Mouse (Mus musculus): ENCODE measurements around the gene Sptb. TPM values are rescaled to one million over a fixed set of nuclear protein-coding genes. Genes with fewer than 3 reads are reported as not detected.

Gene Sptb
- polyA plus RNA-seq, 1 experiment: 101 TPM

- TF ChIP-seq POLR2A (IDR thresholded peaks at IDR 0.05; ENCODE audit: borderline replicate concordance, insufficient read depth, low read length) (no peak), CTCF (IDR thresholded peaks at IDR 0.05; ENCODE audit: borderline replicate concordance, insufficient read depth, low read depth, low read length) (no peak)
- Histone ChIP-seq H3K27ac (ENCODE audit: insufficient read depth, low read length) (no peak overlapping the region), H3K27me3 (ENCODE audit: control insufficient read depth, insufficient read depth, low read length) (no peaks in the 10 kb centered on the region), H3K4me1 (ENCODE audit: control insufficient read depth, insufficient read depth, low read length) (peaks cover 9% of the 10 kb centered on the region), H3K4me3 (replicated peaks; ENCODE audit: insufficient read depth, low read depth, low read length) (no peak overlapping the region)
- 57% methylated on average over 7 of the region's 7 CpGs for WGBS
- DNase-seq: no peak
These were observed 154.2 kb downstream of the Sptb start for GRCm38 (mm10) chr12:76556187-76556586.

DNA sequence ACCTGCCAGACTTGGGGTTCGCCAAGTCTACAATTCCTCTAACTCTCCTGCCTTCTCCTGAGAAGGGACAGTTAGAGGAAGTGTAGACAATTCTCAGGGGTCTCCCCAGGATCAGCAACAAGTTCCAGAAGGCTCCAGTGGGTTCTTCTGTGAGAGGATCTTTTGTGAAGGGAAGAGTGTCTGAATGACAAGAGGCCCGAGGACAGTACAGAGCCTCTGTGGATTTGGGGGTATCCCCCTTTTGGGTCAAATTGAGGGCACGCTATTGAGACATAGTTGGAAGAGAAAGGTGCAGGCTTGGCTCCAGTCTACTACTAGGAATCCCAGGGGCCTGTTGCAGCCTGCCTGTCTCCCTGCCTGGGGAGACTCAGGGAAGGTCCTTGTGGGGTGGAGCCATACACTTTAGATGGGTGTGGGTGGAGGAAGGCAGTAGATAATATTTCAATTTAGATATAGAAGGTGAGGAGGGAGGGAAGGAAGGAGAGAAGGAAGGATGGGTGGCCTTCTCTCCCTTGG is 155.4 kb downstream of the Sptb start:
- no peaks in the 10 kb centered on the region for H3K27me3 ChIP-seq (ENCODE audit: control insufficient read depth, insufficient read depth, low read length)
- TF ChIP-seq POLR2A (IDR thresholded peaks at IDR 0.05; ENCODE audit: borderline replicate concordance, insufficient read depth, low read length): no peak
- DNase-seq: no peak
- WGBS: 93% methylated on average over 3 of the region's 3 CpGs
- no peak overlapping the region for H3K4me3 ChIP-seq (replicated peaks; ENCODE audit: insufficient read depth, low read depth, low read length)
- H3K27ac ChIP-seq (ENCODE audit: insufficient read depth, low read length): no peak overlapping the region
- H3K4me1 ChIP-seq (ENCODE audit: control insufficient read depth, insufficient read depth, low read length): peaks cover 9% of the 10 kb centered on the region

DNA sequence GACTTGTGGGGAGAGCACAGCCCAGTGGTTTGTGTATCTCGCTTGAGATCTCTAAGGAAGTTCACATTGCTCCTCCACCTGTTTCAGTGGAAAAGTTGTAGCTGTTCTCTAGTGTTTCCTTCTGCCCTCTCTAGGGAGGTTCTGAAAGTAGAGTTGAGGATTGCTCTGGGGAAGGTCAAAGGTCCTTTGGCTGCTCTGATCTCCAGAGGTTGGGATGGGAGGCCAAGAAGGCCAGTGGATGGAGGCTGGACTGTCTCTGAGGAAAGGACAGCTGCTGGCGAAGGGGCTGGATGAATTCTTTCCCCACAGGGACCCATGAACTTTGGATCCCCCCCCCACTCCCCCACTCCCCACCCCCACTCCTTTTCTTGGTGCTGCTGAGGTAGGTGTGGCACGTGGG is 156.0 kb downstream of the Sptb start:
- no peak overlapping the region for H3K27ac ChIP-seq (ENCODE audit: insufficient read depth, low read length)
- no peak overlapping the region for H3K4me3 ChIP-seq (replicated peaks; ENCODE audit: insufficient read depth, low read depth, low read length)
- no peaks in the 10 kb centered on the region for H3K27me3 ChIP-seq (ENCODE audit: control insufficient read depth, insufficient read depth, low read length)
- H3K4me1 ChIP-seq (ENCODE audit: control insufficient read depth, insufficient read depth, low read length): peaks cover 9% of the 10 kb centered on the region
- 87% methylated on average over 3 of the region's 3 CpGs for WGBS
- no peak for DNase-seq
- no peak for TF ChIP-seq POLR2A (IDR thresholded peaks at IDR 0.05; ENCODE audit: borderline replicate concordance, insufficient read depth, low read length)
- no peak for TF ChIP-seq CTCF (IDR thresholded peaks at IDR 0.05; ENCODE audit: borderline replicate concordance, insufficient read depth, low read depth, low read length)

GRCm38 (mm10) chr12:76553917-76554316 is 156.4 kb downstream of the Sptb start:
- Histone ChIP-seq H3K27ac (ENCODE audit: insufficient read depth, low read length) (no peak overlapping the region), H3K27me3 (ENCODE audit: control insufficient read depth, insufficient read depth, low read length) (no peaks in the 10 kb centered on the region), H3K4me1 (ENCODE audit: control insufficient read depth, insufficient read depth, low read length) (peaks cover 9% of the 10 kb centered on the region), H3K4me3 (replicated peaks; ENCODE audit: insufficient read depth, low read depth, low read length) (no peak overlapping the region)
- TF ChIP-seq POLR2A (IDR thresholded peaks at IDR 0.05; ENCODE audit: borderline replicate concordance, insufficient read depth, low read length) (no peak), CTCF (IDR thresholded peaks at IDR 0.05; ENCODE audit: borderline replicate concordance, insufficient read depth, low read depth, low read length) (no peak)
- DNase-seq: no peak
- 78% methylated on average over 7 of the region's 7 CpGs for WGBS

- Histone ChIP-seq H3K4me3 (replicated peaks; ENCODE audit: insufficient read depth, low read depth, low read length) (no peak overlapping the region), H3K4me1 (ENCODE audit: control insufficient read depth, insufficient read depth, low read length) (peaks cover 5% of the 10 kb centered on the region), H3K27ac (ENCODE audit: insufficient read depth, low read length) (no peak overlapping the region), H3K27me3 (ENCODE audit: control insufficient read depth, insufficient read depth, low read length) (no peaks in the 10 kb centered on the region)
- no peak for TF ChIP-seq CTCF (IDR thresholded peaks at IDR 0.05; ENCODE audit: borderline replicate concordance, insufficient read depth, low read depth, low read length)
- no peak for TF ChIP-seq POLR2A (IDR thresholded peaks at IDR 0.05; ENCODE audit: borderline replicate concordance, insufficient read depth, low read length)
- DNase-seq: no peak
- 93% methylated on average over 4 of the region's 4 CpGs for WGBS
These were observed 157.4 kb downstream of the Sptb start for GRCm38 (mm10) chr12:76552958-76553357.

DNA sequence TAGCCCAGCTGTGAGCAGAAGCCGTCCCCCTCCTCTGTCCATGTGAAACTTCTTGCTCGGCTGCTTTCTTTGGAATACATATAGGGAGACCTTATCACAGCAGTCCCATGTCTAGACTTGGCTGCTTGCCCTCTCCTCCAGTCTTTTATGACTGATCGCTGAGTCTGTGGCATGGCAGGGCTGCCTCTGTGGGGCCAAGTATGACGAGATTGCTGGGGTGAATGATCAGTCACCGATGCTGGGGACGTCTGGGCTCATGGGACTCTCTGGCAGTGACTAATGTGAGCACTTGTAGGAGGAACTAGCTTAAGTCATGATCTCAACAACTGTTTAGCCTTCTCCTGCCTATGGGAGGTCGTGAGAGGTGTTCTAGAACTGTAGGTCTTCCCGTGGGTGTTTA is 158.0 kb downstream of the Sptb start:
- DNase-seq: no peak
- no peak for TF ChIP-seq CTCF (IDR thresholded peaks at IDR 0.05; ENCODE audit: borderline replicate concordance, insufficient read depth, low read depth, low read length)
- TF ChIP-seq POLR2A (IDR thresholded peaks at IDR 0.05; ENCODE audit: borderline replicate concordance, insufficient read depth, low read length): no peak
- peaks cover 8% of the 10 kb centered on the region for H3K4me1 ChIP-seq (ENCODE audit: control insufficient read depth, insufficient read depth, low read length)

GRCm38 (mm10) chr12:76549203-76549602 is 161.1 kb downstream of the Sptb start:
- peaks cover 13% of the 10 kb centered on the region for H3K4me1 ChIP-seq (ENCODE audit: control insufficient read depth, insufficient read depth, low read length)
- no peaks in the 10 kb centered on the region for H3K27me3 ChIP-seq (ENCODE audit: control insufficient read depth, insufficient read depth, low read length)
- TF ChIP-seq POLR2A (IDR thresholded peaks at IDR 0.05; ENCODE audit: borderline replicate concordance, insufficient read depth, low read length) (no peak), CTCF (IDR thresholded peaks at IDR 0.05; ENCODE audit: borderline replicate concordance, insufficient read depth, low read depth, low read length) (no peak)
- H3K27ac ChIP-seq (ENCODE audit: insufficient read depth, low read length): no peak overlapping the region
- DNase-seq: no peak
- H3K4me3 ChIP-seq (replicated peaks; ENCODE audit: insufficient read depth, low read depth, low read length): no peak overlapping the region
- whole genome bisulfite sequencing: 91% methylated on average over 3 of the region's 3 CpGs

More for the DNA sequence above, 158.0 kb downstream of the Sptb start:
- Histone ChIP-seq H3K27ac (ENCODE audit: insufficient read depth, low read length) (no peak overlapping the region), H3K27me3 (ENCODE audit: control insufficient read depth, insufficient read depth, low read length) (no peaks in the 10 kb centered on the region), H3K4me3 (replicated peaks; ENCODE audit: insufficient read depth, low read depth, low read length) (no peak overlapping the region)
- 49% methylated on average over 8 of the region's 8 CpGs for WGBS

- no peak for DNase-seq
- Histone ChIP-seq H3K4me3 (replicated peaks; ENCODE audit: insufficient read depth, low read depth, low read length) (no peak overlapping the region), H3K27me3 (ENCODE audit: control insufficient read depth, insufficient read depth, low read length) (no peaks in the 10 kb centered on the region), H3K27ac (ENCODE audit: insufficient read depth, low read length) (no peak overlapping the region; the same call in 1 of the 2 replicates), H3K4me1 (ENCODE audit: control insufficient read depth, insufficient read depth, low read length) (peaks cover 13% of the 10 kb centered on the region)
- 68% methylated on average over 7 of the region's 7 CpGs for WGBS
- TF ChIP-seq CTCF (IDR thresholded peaks at IDR 0.05; ENCODE audit: borderline replicate concordance, insufficient read depth, low read depth, low read length) (no peak), POLR2A (IDR thresholded peaks at IDR 0.05; ENCODE audit: borderline replicate concordance, insufficient read depth, low read length) (no peak)
These were observed 162.3 kb downstream of the Sptb start for GRCm38 (mm10) chr12:76548082-76548423.

Measured in cerebellum, adult 2 months (tissue).